Mouse (Mus musculus) erythroblast, embryonic 14.5 days (primary cell): ENCODE results near the gene Cyp39a1. TPM values are rescaled to one million over a fixed set of nuclear protein-coding genes. Genes with fewer than 3 reads are reported as not detected.

Experiments
- H3K27me3 ChIP-seq: 2 replicates; pipeline ENCODE4 v1.6.1; 2012; ENCODE audit warnings: inconsistent platforms; ENCODE audit not compliant: control insufficient read depth
- H3K36me3 ChIP-seq: 2 replicates; pipeline ENCODE4 v1.6.1; 2012; ENCODE audit warnings: mild to moderate bottlenecking, inconsistent platforms; ENCODE audit not compliant: control insufficient read depth
- H3K4me1 ChIP-seq: 2 replicates; pipeline ENCODE4 v1.6.1; 2012; ENCODE audit warnings: inconsistent platforms; ENCODE audit not compliant: control insufficient read depth
- H3K4me3 ChIP-seq: replicated peaks from 2 replicates; pipeline ENCODE3; 2012; ENCODE audit warnings: moderate library complexity, mild to moderate bottlenecking, inconsistent platforms
- H3K9me3 ChIP-seq: 2 replicates; pipeline ENCODE4 v1.6.1; 2012; ENCODE audit warnings: low read length, inconsistent platforms, mixed read lengths; ENCODE audit not compliant: control insufficient read depth
- GATA1 ChIP-seq: IDR thresholded peaks from 2 replicates; pipeline ENCODE4 v1.6.1; 2012; ENCODE audit warnings: low read length, inconsistent platforms, mixed read lengths
- TAL1 ChIP-seq: IDR thresholded peaks from 3 replicates; pipeline ENCODE4 v1.6.1; 2012; ENCODE audit warnings: low read length, inconsistent platforms, mixed read lengths
- polyA plus RNA-seq: library from polyadenylated mRNA; stranded (reverse); fragments of >175 nt; gene quantifications from 2 replicates; pipeline ENCODE4 v1.2.3, GENCODE M21; 2012

Gene Cyp39a1
- polyA plus RNA-seq, 1 experiment, result not detected

DNA sequence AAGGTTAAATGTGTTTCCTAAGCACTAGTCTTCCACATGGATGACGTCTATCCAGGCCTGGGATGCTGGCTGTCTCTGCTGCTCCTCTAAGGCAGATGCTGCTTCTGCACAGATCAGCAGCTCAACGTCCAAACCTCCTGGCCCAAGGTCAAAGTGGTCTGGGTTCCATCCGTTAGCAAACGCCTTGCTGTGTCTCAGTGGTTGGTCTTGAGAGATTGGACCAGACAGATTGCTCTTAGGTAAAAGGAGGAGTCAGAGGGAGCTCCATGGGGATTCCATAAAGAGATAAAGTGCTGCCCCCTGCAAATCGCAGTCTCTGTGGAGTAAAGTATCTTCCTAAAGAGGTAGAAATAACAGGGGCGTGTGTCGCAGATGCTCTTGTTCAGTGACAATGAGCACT lies 24.0 kb upstream of the Cyp39a1 start:
- Histone ChIP-seq H3K4me3 (no peak overlapping the region), H3K9me3 (no peaks in the 10 kb centered on the region), H3K27me3 (no peaks in the 10 kb centered on the region), H3K4me1 (no peaks in the 10 kb centered on the region), H3K36me3 (no peaks in the 10 kb centered on the region)
- TF ChIP-seq GATA1 (no peak), TAL1 (no peak)

DNA sequence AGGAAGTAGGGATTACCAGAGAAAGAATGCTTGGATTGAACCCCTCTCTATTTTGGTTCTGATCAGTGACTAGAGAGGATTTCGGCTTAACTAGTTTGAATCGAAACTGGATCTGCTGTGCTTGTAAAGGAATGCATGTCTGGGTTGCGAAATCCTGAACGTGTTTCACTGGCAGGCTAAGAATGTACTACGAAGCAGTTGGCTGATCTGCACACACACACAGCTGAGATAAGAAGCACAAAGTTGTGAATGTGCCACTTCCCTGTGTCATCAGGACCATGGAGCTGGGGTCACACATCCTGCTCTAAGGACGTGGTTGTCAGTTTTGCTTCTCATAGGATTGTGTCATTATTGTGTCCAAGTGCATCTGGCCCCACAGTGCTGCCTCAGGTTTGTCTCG lies 22.9 kb upstream of the Cyp39a1 start:
- Histone ChIP-seq H3K27me3 (no peaks in the 10 kb centered on the region), H3K9me3 (no peaks in the 10 kb centered on the region), H3K36me3 (no peaks in the 10 kb centered on the region), H3K4me3 (no peak overlapping the region), H3K4me1 (no peaks in the 10 kb centered on the region)
- TF ChIP-seq TAL1 (no peak), GATA1 (no peak)

GRCm38 (mm10) chr17:43645136-43645535 lies 22.1 kb upstream of the Cyp39a1 start:
- H3K4me1 ChIP-seq, result no peaks in the 10 kb centered on the region
- no peaks in the 10 kb centered on the region for H3K36me3 ChIP-seq
- no peaks in the 10 kb centered on the region for H3K9me3 ChIP-seq
- TF ChIP-seq GATA1, result no peak
- H3K4me3 ChIP-seq, result no peak overlapping the region
- H3K27me3 ChIP-seq, result no peaks in the 10 kb centered on the region

DNA sequence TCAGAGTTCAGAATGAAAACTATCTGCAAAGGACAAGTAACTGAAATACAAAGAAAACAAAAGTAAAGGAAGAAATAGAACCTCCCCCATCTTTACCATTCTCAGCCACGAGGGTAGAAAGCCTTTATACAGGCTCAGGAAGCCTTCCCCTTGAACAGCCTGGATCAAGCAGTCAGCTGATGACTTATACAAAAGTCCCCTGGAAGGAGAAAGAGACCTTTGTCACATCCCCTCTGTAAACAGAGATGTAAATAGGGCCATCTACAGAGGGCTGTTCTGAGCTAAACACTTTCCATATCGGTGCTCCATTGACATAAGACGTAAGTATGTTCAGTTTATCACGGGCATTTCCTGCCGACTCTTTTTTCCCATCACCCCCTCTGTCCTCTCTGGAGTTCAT lies 20.3 kb upstream of the Cyp39a1 start:
- no peaks in the 10 kb centered on the region for H3K4me1 ChIP-seq
- no peaks in the 10 kb centered on the region for H3K36me3 ChIP-seq
- H3K27me3 ChIP-seq, result no peaks in the 10 kb centered on the region
- TF ChIP-seq TAL1 (no peak), GATA1 (no peak)
- H3K4me3 ChIP-seq, result no peak overlapping the region
- no peaks in the 10 kb centered on the region for H3K9me3 ChIP-seq

DNA sequence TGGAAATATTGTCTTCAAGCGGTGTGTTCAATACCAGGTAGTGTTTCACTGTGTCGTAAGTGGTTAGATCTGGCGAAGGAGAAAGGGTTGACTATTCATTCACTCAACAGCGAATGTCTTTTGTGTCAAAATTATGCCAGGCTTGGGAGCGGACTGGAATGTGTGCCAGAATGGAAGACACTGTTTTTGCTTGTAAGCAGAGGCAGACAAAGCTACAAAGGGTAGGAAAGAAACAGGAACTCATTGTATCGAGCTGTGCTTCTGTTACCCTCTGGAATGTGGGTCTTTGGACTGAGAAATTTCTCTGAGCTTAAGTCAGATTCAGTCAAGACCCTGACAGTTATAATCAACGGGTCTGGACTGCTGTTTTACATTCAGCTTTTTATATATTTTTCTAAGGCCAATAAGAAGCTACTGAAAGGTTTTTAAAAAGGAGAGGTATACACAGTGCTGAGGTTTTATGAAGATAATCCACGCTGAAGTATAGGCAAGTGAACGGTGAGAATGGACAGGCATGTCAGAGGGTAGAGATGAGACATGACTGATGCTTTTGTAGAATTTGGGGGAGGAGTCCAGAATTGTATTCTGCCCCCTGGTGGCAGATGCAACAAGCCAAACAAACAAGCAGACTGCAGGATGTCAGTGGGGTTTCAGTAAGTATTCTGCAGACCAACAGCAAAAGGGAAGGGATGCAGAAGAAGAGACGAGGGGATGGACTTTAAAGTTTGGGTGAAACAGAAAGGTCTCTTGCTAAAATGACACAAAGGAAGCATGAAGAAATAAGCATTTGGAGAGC lies 17.4 kb upstream of the Cyp39a1 start:
- no peaks in the 10 kb centered on the region for H3K4me1 ChIP-seq
- TF ChIP-seq GATA1 (no peak), TAL1 (no peak)
- no peaks in the 10 kb centered on the region for H3K36me3 ChIP-seq

DNA sequence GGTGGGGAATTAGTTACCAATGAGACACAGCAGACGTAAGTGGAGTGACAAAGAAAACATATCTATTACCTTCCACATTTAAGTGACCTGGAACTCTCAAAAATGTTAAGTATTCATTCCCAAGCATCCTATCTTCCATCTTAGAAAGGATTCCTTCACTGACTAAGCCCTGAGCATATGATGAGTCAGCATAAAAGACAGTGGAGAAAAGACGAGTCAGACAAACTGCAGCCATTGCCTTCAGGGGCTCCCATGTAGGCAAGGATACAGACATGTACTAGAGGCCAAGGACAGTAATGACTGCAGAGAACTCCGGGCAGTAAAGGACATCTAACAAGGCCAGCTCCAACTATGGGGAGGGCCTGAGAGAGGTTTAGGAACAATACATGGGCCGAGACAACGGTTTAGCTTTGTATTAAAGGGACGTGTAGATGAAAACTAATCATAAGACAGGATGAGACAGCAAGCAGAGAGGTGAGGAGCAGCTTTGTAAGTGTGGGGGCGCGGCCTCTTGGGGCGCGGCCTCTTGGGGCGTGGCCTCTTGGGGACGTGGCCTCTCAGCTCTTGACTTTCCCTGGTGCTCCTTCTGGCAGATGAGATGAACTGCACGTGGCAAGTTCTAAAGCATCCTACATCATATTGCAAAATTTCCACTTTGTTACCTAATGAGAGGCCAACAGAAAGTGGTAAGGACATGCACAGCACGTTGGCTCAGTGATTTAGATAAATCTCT lies 15.7 kb upstream of the Cyp39a1 start:
- Histone ChIP-seq H3K9me3 (no peaks in the 10 kb centered on the region), H3K36me3 (no peaks in the 10 kb centered on the region), H3K4me1 (no peaks in the 10 kb centered on the region), H3K4me3 (no peak overlapping the region), H3K27me3 (no peaks in the 10 kb centered on the region)
- TF ChIP-seq GATA1 (no peak), TAL1 (no peak)

More for the DNA sequence above, 17.4 kb upstream of the Cyp39a1 start:
- Histone ChIP-seq H3K27me3 (no peaks in the 10 kb centered on the region), H3K9me3 (no peaks in the 10 kb centered on the region), H3K4me3 (no peak overlapping the region)

GRCm38 (mm10) chr17:43666576-43667289 lies 492 bp upstream of the Cyp39a1 start, which contains the start of gene Slc25a27:
Slc25a27 (minus strand) TSS chr17:43667214.
- H3K36me3 ChIP-seq, result no peaks in the 10 kb centered on the region
- H3K4me1 ChIP-seq, result peaks cover 10% of the 10 kb centered on the region
- TF ChIP-seq GATA1, result no peak
- TF ChIP-seq TAL1, result no peak
- peak within 1 kb of the TSS; percentile 66 for H3K4me3 ChIP-seq
- H3K9me3 ChIP-seq, result no peaks in the 10 kb centered on the region
- H3K27me3 ChIP-seq, result peaks cover 15% of the 10 kb centered on the region

- H3K4me3 ChIP-seq, result no peak overlapping the region
- no peaks in the 10 kb centered on the region for H3K9me3 ChIP-seq
Measured at GRCm38 (mm10) chr17:43669145-43669695, 2.0 kb downstream of the Cyp39a1 start.

More at GRCm38 (mm10) chr17:43669145-43669695, 2.0 kb downstream of the Cyp39a1 start:
- no peak for TF ChIP-seq TAL1
- TF ChIP-seq GATA1, result no peak
- peaks cover 15% of the 10 kb centered on the region for H3K27me3 ChIP-seq
- H3K36me3 ChIP-seq, result no peaks in the 10 kb centered on the region
- peaks cover 10% of the 10 kb centered on the region for H3K4me1 ChIP-seq
